Mouse (Mus musculus) lung, postnatal 0 days (tissue): ENCODE data around the gene Sh3bp2.

ENCODE experiments used
- CTCF ChIP-seq: IDR thresholded peaks from 2 replicates; pipeline ENCODE4 v1.5.1; 2016; ENCODE audit warnings: antibody characterized with exemption, mild to moderate bottlenecking
- EP300 ChIP-seq: IDR thresholded peaks from 2 replicates; pipeline ENCODE4 v1.6.1; 2016; ENCODE audit warnings: antibody characterized with exemption, mild to moderate bottlenecking, control low read depth

- TF ChIP-seq CTCF (no peak), EP300 (no peak)
These were observed 38.1 kb upstream of the Sh3bp2 start for GRCm38 (mm10) chr5:34487320-34488090.
